Mouse (Mus musculus) neural tube, embryonic 10.5 days (tissue): ENCODE results near the gene Scd4.

Experiments
- DNase-seq: peaks from one replicate; pipeline ENCODE4 v3.0.0-alpha.2; 2017; ENCODE audit warnings: low spot score; ENCODE audit errors: extremely low spot score

Scd4 gene

GRCm38 (mm10) chr19:44377629-44378375, 44.9 kb downstream of the Scd4 start:
- no peak for DNase-seq

- no peak for DNase-seq
Observed at GRCm38 (mm10) chr19:44379090-44379489, 46.2 kb downstream of the Scd4 start.

- no peak for DNase-seq
Observed at GRCm38 (mm10) chr19:44380065-44380464, 47.2 kb downstream of the Scd4 start.

- DNase-seq = no peak
Observed at GRCm38 (mm10) chr19:44382682-44383321, 49.9 kb downstream of the Scd4 start.

GRCm38 (mm10) chr19:44385887-44386498, 53.1 kb downstream of the Scd4 start:
- no peak for DNase-seq

GRCm38 (mm10) chr19:44387089-44387671, 54.3 kb downstream of the Scd4 start:
- no peak for DNase-seq

- no peak for DNase-seq
Observed at GRCm38 (mm10) chr19:44387746-44388474, 55.0 kb downstream of the Scd4 start.

GRCm38 (mm10) chr19:44388475-44389428, 55.9 kb downstream of the Scd4 start:
- peak; percentile 94 for DNase-seq

- no peak for DNase-seq
Observed at GRCm38 (mm10) chr19:44389507-44389906, 56.6 kb downstream of the Scd4 start.

- no peak for DNase-seq
Observed at GRCm38 (mm10) chr19:44391856-44392255, 59.0 kb downstream of the Scd4 start.

- no peak for DNase-seq
Observed at GRCm38 (mm10) chr19:44392339-44393009, 59.6 kb downstream of the Scd4 start.

GRCm38 (mm10) chr19:44393962-44394422, 61.1 kb downstream of the Scd4 start:
- DNase-seq = no peak

GRCm38 (mm10) chr19:44394972-44395371, 62.1 kb downstream of the Scd4 start:
- no peak for DNase-seq
